Mouse (Mus musculus) heart, embryonic 13.5 days (tissue): ENCODE results near the gene Col1a2. TPM values are rescaled to one million over a fixed set of nuclear protein-coding genes. Genes with fewer than 3 reads are reported as not detected.
A peak's percentile ranks its signal among the peaks of the same experiment; 100 is the strongest.

ENCODE experiments used
- ATAC-seq: fragments of 200-750 bp; cut with Nextera tagmentation; 2 replicates; pipeline ENCODE4 v1.8.0; 2017; ENCODE audit warnings: moderate TSS enrichment; ENCODE audit not compliant: insufficient number of reproducible peaks, low FRiP score, low TSS enrichment; ENCODE audit errors: extremely low read depth
- H3K27ac ChIP-seq: fragments of 300-500 bp; sonication (generic); replicated peaks from 2 replicates; pipeline ENCODE4 v1.5.1; 2015; ENCODE audit warnings: moderate library complexity, mild to moderate bottlenecking, inconsistent platforms
- H3K27me3 ChIP-seq: fragments of 300-500 bp; sonication (generic); replicated peaks from 2 replicates; pipeline ENCODE4 v1.6.1; 2015; ENCODE audit warnings: mild to moderate bottlenecking, inconsistent platforms
- H3K36me3 ChIP-seq: fragments of 300-500 bp; sonication (generic); 2 replicates; pipeline ENCODE4 v1.6.1; 2015; ENCODE audit warnings: mild to moderate bottlenecking, inconsistent platforms
- H3K4me1 ChIP-seq: fragments of 300-500 bp; sonication (generic); 2 replicates; pipeline ENCODE4 v1.6.1; 2015; ENCODE audit warnings: inconsistent platforms
- H3K4me2 ChIP-seq: fragments of 300-500 bp; sonication (generic); 2 replicates; pipeline ENCODE4 v1.6.1; 2015; ENCODE audit warnings: inconsistent platforms, mild to moderate bottlenecking, moderate library complexity
- H3K4me3 ChIP-seq: fragments of 300-500 bp; sonication (generic); 2 replicates; pipeline ENCODE4 v1.5.1; 2015; ENCODE audit warnings: moderate library complexity, mild to moderate bottlenecking, inconsistent platforms
- H3K9ac ChIP-seq: fragments of 300-500 bp; sonication (generic); 2 replicates; pipeline ENCODE4 v1.6.1; 2015; ENCODE audit warnings: inconsistent platforms, mild to moderate bottlenecking, moderate library complexity
- H3K9me3 ChIP-seq: fragments of 300-500 bp; sonication (generic); 2 replicates; pipeline ENCODE4 v1.6.1; 2016; ENCODE audit warnings: inconsistent platforms
- WGBS: fragments of 180-500 bp; shearing (Covaris S2); methylation state at CpG from one replicate; pipeline ENCODE4 v1.1.7; 2015; ENCODE audit warnings: mixed read lengths; 5-methylcytosine and 5-hydroxymethylcytosine counted together
- polyA plus RNA-seq: library from polyadenylated mRNA; unstranded; fragments of >200 nt; fragmentation: Nextera tagmentation; extraction: Ambion mirVana; gene quantifications from 2 replicates; pipeline ENCODE4 v1.2.1, GENCODE M21; 2015

The Col1a2 gene
- polyA plus RNA-seq, 1 experiment from 2014 or later, result 328 TPM

- no peak overlapping the region for H3K9ac ChIP-seq
- no peaks in the 10 kb centered on the region for H3K27me3 ChIP-seq
- H3K4me2 ChIP-seq, result no peak overlapping the region
- ATAC-seq, result no peak
- H3K36me3 ChIP-seq, result peaks cover 64% of the 10 kb centered on the region
- no peaks in the 10 kb centered on the region for H3K9me3 ChIP-seq
- no peak overlapping the region; the same call in 1 of the 2 replicates for H3K27ac ChIP-seq
- H3K4me1 ChIP-seq, result no peaks in the 10 kb centered on the region
- no peak overlapping the region for H3K4me3 ChIP-seq
- WGBS, result 58% methylated on average over 3 of the region's 3 CpGs
Observed at GRCm38 (mm10) chr6:4521031-4521430, 16.4 kb downstream of the Col1a2 start.

- Histone ChIP-seq H3K9me3 (no peaks in the 10 kb centered on the region), H3K27me3 (no peaks in the 10 kb centered on the region), H3K36me3 (peaks cover 72% of the 10 kb centered on the region), H3K9ac (no peak overlapping the region), H3K27ac (no peak overlapping the region), H3K4me2 (no peak overlapping the region), H3K4me3 (no peak overlapping the region), H3K4me1 (no peaks in the 10 kb centered on the region)
- ATAC-seq, result no peak
- 87% methylated on average over 7 of the region's 7 CpGs for WGBS
Observed at GRCm38 (mm10) chr6:4528439-4528838, 23.8 kb downstream of the Col1a2 start.

- no peaks in the 10 kb centered on the region for H3K27me3 ChIP-seq
- H3K27ac ChIP-seq, result no peak overlapping the region
- H3K4me1 ChIP-seq, result no peaks in the 10 kb centered on the region
- no peak overlapping the region for H3K4me3 ChIP-seq
- no peak overlapping the region for H3K4me2 ChIP-seq
- H3K9ac ChIP-seq, result no peak overlapping the region
- no peaks in the 10 kb centered on the region for H3K9me3 ChIP-seq
- 64% methylated on average over 4 of the region's 4 CpGs for WGBS
- peaks cover 79% of the 10 kb centered on the region for H3K36me3 ChIP-seq
- ATAC-seq, result no peak
Observed at GRCm38 (mm10) chr6:4530986-4531385, 26.4 kb downstream of the Col1a2 start.

GRCm38 (mm10) chr6:4532898-4533297 lies 28.3 kb downstream of the Col1a2 start:
- Histone ChIP-seq H3K9me3 (no peaks in the 10 kb centered on the region), H3K4me3 (no peak overlapping the region), H3K9ac (no peak overlapping the region), H3K27ac (no peak overlapping the region), H3K36me3 (peaks cover 91% of the 10 kb centered on the region), H3K27me3 (no peaks in the 10 kb centered on the region), H3K4me2 (no peak overlapping the region), H3K4me1 (no peaks in the 10 kb centered on the region)
- no peak for ATAC-seq
- WGBS, result 75% methylated on average over 1 of the region's 1 CpGs

- WGBS, result 77% methylated on average over 8 of the region's 8 CpGs
- ATAC-seq, result no peak
- Histone ChIP-seq H3K36me3 (peaks cover 90% of the 10 kb centered on the region), H3K27me3 (no peaks in the 10 kb centered on the region), H3K4me2 (no peak overlapping the region), H3K9me3 (no peaks in the 10 kb centered on the region), H3K27ac (no peak overlapping the region), H3K4me3 (no peak overlapping the region), H3K4me1 (no peaks in the 10 kb centered on the region), H3K9ac (no peak overlapping the region)
Observed at GRCm38 (mm10) chr6:4534462-4535079, 30.0 kb downstream of the Col1a2 start.

GRCm38 (mm10) chr6:4541926-4542715 lies 37.5 kb downstream of the Col1a2 start:
- Histone ChIP-seq H3K9ac (no peak overlapping the region), H3K27me3 (no peaks in the 10 kb centered on the region), H3K36me3 (peaks cover 35% of the 10 kb centered on the region), H3K4me2 (no peak overlapping the region), H3K4me3 (no peak overlapping the region), H3K4me1 (0 out of 2 replicates have a peak, but pooled peaks cover 6% of the 10 kb centered on the region), H3K9me3 (no peaks in the 10 kb centered on the region), H3K27ac (no peak overlapping the region)
- WGBS, result 82% methylated on average over 7 of the region's 7 CpGs
- ATAC-seq, result no peak

- 46% methylated on average over 6 of the region's 6 CpGs for WGBS
Observed at GRCm38 (mm10) chr6:4544554-4544953, 39.9 kb downstream of the Col1a2 start.

GRCm38 (mm10) chr6:4545727-4546126 lies 41.1 kb downstream of the Col1a2 start:
- H3K9ac ChIP-seq, result peak overlapping the region; percentile 63
- no peak overlapping the region for H3K27ac ChIP-seq

More at GRCm38 (mm10) chr6:4544554-4544953, 39.9 kb downstream of the Col1a2 start:
- no peak for ATAC-seq
- Histone ChIP-seq H3K27ac (no peak overlapping the region), H3K27me3 (no peaks in the 10 kb centered on the region), H3K9me3 (no peaks in the 10 kb centered on the region), H3K36me3 (peaks cover 13% of the 10 kb centered on the region), H3K4me3 (no peak overlapping the region), H3K4me2 (no peak overlapping the region), H3K4me1 (0 out of 2 replicates have a peak, but pooled peaks cover 8% of the 10 kb centered on the region), H3K9ac (no peak overlapping the region)

GRCm38 (mm10) chr6:4548894-4549293 lies 44.3 kb downstream of the Col1a2 start:
- WGBS, result 62% methylated on average over 4 of the region's 4 CpGs
- Histone ChIP-seq H3K27ac (no peak overlapping the region), H3K9me3 (no peaks in the 10 kb centered on the region), H3K4me1 (0 out of 2 replicates have a peak, but pooled peaks cover 12% of the 10 kb centered on the region), H3K4me2 (no peak overlapping the region), H3K36me3 (no peaks in the 10 kb centered on the region), H3K27me3 (no peaks in the 10 kb centered on the region), H3K9ac (no peak overlapping the region), H3K4me3 (no peak overlapping the region)
- no peak for ATAC-seq

More at GRCm38 (mm10) chr6:4545727-4546126, 41.1 kb downstream of the Col1a2 start:
- ATAC-seq, result no peak
- Histone ChIP-seq H3K36me3 (peaks cover 5% of the 10 kb centered on the region), H3K9me3 (no peaks in the 10 kb centered on the region), H3K4me1 (0 out of 2 replicates have a peak, but pooled peaks cover 12% of the 10 kb centered on the region), H3K27me3 (no peaks in the 10 kb centered on the region), H3K4me3 (peak overlapping the region; percentile 36), H3K4me2 (peak overlapping the region; percentile 62)
- 14% methylated on average over 8 of the region's 8 CpGs for WGBS

GRCm38 (mm10) chr6:4549846-4550548 lies 45.4 kb downstream of the Col1a2 start:
- Histone ChIP-seq H3K4me1 (0 out of 2 replicates have a peak, but pooled peaks cover 12% of the 10 kb centered on the region), H3K36me3 (no peaks in the 10 kb centered on the region), H3K4me3 (no peak overlapping the region), H3K9ac (no peak overlapping the region), H3K27me3 (no peaks in the 10 kb centered on the region), H3K4me2 (no peak overlapping the region), H3K27ac (no peak overlapping the region), H3K9me3 (no peaks in the 10 kb centered on the region)
- WGBS, result 44% methylated on average over 11 of the region's 11 CpGs
- no peak for ATAC-seq

- ATAC-seq, result no peak
Observed at GRCm38 (mm10) chr6:4550549-4550915, 45.9 kb downstream of the Col1a2 start.

More at GRCm38 (mm10) chr6:4550549-4550915, 45.9 kb downstream of the Col1a2 start:
- Histone ChIP-seq H3K9ac (no peak overlapping the region), H3K27me3 (no peaks in the 10 kb centered on the region), H3K9me3 (no peaks in the 10 kb centered on the region), H3K4me3 (no peak overlapping the region), H3K27ac (no peak overlapping the region), H3K4me1 (0 out of 2 replicates have a peak, but pooled peaks cover 11% of the 10 kb centered on the region), H3K36me3 (no peaks in the 10 kb centered on the region), H3K4me2 (no peak overlapping the region)
- 64% methylated on average over 1 of the region's 1 CpGs for WGBS
